Mouse (Mus musculus): Measurements from ENCODE around the gene Mrps17. TPM values are rescaled to one million over a fixed set of nuclear protein-coding genes. Genes with fewer than 3 reads are reported as not detected.
"Not testable (repeated sequence)": the region's sequence is repeated elsewhere in the genome, so short reads cannot be mapped to it uniquely, and the experiment has no call there.

Gene Mrps17
- total RNA-seq (2015) (156 and 202 TPM in 2 replicates), total RNA-seq (2017) (130 and 149 TPM in 2 replicates)

DNA sequence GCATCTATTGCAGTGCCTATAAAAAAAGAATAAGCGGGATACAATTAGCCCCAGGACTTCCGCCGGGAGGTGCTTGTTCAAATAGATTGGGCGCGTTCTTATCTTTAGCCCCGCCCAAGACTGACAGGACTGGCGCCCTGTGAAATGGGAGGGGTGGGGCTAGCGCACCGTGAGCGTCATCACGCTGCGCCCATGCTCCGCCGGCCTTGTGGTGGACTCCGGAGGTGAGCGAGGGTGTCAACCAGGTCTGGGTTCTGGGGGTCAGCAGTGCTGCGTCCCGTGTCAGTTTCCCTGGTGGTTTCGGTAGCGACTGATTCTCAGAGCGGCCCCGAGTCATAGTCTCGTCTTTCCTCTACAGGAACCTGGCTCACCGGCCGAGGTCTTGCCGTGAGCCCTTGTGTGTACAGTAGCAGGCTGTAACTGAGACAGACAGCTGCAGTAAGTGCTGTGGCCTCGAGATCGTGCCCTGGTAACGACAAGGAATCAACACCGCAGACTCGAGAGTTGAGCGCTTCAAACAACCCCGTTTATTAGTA lies at the start of gene Mrps17:
Mrps17 (plus strand) TSS at position 172 of the 536 bp plus-strand sequence.
- peak; percentile 99 for ATAC-seq (replicated peaks; ENCODE audit: poor library complexity)

DNA sequence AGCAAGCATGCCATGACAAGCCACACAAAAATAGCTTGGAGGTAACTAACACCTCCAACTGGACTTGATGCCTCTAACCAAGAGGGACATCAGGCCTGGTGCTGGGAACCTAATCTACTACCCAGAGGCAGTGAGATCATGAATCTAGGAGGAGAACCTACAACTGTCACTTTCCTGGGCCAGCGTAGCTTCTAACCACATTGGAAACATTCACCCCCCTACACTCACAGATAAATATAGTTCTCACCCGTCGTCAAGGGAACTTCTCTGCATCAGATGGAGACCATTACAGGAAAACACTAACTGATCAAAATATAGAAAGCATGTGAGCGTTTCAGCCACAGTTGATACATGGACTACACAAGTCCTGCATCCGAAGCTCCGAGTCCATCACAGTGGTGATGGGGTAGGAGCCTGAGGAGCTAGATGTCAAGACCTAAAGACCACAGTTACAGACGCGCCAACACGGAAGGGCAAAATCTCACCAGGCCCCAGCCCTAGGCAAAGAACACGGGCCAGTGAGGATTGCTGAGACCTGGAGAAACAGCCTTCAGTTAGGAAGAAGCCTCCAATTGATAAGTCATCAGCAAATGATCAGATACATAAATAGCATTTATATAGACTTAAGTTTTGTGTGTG lies 48.9 kb upstream of the Mrps17 start:
- ATAC-seq (replicated peaks; ENCODE audit: poor library complexity), result no peak

DNA sequence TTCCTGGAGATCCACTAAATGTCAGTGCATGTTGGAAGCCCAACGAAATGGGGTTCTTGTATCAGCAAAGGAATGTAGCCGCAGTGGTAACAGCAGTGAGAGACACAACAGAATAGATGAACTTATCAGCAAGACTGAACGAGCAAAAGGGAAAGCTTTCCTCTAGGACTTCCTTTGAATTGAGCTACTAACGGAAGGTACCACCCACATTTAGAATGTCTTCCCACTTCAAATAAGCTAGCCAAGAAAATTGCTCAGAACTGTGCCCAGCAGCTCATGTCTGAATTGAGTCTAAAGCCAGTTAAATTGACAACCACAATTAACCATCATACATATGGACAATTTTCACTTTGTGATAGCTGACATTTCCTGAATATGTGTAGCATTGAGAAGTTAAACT lies 47.4 kb upstream of the Mrps17 start:
- ATAC-seq (replicated peaks; ENCODE audit: poor library complexity), result no peak

DNA sequence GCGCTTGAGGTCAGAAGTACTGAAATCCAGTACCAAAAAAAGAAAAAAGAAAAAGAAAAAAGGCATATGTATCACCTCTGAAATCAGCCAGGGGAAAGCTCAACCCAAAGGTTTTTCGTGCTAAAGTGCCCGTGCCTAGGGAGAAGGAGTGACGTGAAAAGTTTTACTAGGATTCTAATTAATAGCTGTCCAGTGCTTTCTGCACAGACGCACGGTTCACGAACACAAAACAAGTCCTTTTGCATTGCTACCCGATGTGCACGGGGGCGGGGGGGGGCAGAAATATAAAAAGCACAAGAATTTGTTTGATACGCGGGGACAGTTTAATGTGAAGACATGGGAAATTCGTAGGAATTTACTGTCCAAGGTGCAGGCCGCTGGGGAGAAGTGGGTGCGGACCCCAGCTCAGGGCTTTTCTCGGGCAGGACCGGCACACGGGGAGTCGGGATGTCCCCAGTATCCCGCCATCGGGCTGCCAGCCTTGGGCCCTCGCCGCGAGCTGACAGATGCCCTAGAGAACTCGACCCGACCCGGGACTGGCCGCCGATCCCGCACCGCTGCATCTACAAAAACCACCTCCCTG lies 45.8 kb upstream of the Mrps17 start:
- no peak; the same call in 1 of the 2 replicates for ATAC-seq (replicated peaks; ENCODE audit: poor library complexity)

DNA sequence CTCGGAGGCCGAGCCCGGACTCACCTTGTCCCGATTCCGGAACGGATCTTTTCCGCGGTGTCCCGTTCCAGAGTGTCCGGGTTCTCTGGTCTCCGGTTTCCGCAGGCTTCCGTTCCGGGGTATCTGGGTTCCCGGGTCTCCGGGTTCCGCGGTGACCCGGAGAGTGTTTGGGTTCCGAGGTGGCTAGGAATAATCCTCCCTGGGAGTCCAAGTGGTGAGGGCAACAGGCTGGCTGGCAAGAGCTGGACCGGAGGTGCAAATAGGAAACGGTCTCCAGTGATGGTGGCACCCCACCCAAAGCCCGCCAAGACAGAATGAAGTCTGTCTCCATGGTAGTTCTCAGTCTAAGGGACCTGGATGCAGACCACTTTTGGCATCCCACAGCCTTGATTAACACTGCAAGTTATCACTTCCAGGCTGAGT lies 45.2 kb upstream of the Mrps17 start, which contains the start of gene Zfp11:
Zfp11 (minus strand) TSS at position 64 of the 423 bp plus-strand sequence.
- ATAC-seq (replicated peaks; ENCODE audit: poor library complexity), result peak; percentile 98

DNA sequence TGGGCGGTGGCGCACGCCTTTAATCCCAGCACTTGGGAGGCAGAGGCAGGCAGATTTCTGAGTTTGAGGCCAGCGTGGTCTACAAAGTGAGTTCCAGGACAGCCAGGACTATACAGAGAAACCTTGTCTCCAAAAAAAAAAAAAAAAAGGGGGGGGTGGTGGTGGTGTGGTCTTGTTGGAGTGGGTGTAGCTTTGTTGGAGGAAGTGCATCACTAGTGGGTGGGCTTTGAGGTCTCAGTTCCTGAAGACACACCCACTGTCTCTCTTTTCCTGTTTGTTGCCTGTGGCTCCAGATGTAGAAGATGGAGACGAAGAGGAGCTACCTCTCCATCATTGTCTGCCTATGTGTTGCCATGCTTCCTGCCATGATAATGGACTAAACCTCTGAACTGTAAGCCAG lies 30.2 kb upstream of the Mrps17 start:
- not testable (repeated sequence) for ATAC-seq (replicated peaks; ENCODE audit: poor library complexity)

DNA sequence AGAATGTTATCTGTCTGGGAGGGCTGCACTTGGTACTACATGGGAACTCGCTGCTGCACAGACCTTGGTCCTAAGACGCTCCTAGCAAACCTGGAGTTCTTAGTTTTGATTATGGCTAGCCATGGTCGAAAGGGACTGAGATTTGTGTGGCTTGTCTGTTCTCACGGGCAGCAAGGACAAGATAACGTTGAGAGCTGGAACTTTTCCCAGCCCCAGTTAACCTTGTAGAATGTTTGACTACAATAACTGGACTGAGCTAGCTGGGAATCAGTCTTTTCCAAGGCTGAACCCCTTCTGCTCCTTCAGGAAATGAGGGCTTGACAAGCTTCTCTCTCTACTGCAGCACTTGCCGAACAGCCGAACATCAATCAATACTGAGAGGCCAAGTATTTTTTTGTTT lies 27.7 kb upstream of the Mrps17 start:
- no peak for ATAC-seq (replicated peaks; ENCODE audit: poor library complexity)

DNA sequence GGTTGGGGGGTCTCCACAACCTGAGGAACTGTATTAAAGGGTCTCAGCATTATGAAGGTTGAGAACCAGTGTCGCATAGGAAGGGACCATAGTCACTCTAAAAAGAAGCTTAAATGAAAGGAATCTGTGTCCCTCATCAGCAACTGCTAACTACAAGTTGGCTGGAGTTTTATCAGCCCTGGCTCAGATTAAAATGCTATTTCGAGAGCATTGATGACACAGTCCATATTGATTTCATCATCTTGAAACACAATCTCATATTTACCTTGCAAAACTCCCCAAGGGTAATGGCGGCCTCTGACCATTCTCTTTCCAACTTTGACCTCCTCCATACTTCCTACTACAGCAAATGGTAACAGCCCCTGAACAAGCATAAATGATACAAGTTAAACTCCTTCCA lies 24.8 kb upstream of the Mrps17 start:
- ATAC-seq (replicated peaks; ENCODE audit: poor library complexity), result no peak

DNA sequence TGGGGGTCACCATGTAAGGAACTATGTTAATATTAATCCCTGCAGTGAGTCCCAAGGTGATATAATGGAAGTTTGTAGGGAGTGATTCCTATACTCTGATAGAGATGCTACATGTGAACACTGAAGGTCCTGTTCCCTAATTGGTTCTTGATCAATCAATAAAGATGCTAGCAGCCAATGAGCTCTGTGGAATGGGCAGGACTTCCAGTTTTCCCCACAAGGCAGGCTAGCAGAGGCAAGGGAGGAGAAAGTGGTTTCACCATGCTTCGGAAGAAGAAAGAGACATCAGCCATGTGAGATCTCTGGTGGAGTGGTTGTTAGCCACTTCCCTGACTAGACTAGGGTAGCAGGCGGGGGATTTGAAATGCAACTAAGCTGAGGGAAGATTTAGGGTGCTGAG lies 14.8 kb upstream of the Mrps17 start:
- 0 out of 2 replicates have a peak, but pooled peaks have one; percentile 19 for ATAC-seq (replicated peaks; ENCODE audit: poor library complexity)

DNA sequence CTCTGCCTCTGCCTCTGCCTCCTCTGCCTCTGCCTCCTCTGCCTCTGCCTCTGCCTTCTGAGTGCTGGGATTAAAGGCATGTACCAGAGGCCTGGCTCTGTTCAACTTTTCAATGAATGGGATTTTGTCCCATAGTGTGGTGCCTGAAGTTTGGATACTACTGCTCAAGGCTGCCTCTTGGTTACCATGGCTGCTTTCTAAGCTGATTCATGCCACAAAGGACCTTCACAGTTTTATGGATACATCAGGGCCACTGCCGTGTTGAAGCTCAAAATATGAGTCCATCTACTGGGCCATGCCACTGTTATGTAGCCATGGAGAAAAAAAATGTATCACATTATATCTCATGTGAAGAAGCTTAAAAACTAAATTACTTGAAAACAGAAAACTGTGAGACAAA lies 13.6 kb upstream of the Mrps17 start:
- no peak for ATAC-seq (replicated peaks; ENCODE audit: poor library complexity)

DNA sequence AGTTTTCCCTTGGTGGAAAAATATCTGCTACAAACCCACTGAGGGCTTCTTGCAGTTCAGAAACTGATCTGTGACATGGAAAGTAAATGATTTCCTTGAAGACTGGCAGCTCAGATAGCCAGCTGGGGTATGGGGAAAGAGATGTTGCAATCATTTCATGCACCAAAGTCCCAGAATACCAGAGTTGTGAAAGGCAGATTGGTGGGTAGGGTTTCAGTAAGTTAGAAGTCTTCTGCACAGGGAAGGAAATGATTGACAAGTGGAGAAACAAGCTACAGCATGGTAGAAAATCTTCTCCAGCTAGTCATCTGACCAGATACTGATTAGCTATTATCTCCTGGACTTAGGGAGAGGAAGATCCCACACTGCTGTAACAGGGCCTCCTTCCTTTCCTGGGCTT lies 11.9 kb upstream of the Mrps17 start:
- ATAC-seq (replicated peaks; ENCODE audit: poor library complexity), result peak; percentile 99

DNA sequence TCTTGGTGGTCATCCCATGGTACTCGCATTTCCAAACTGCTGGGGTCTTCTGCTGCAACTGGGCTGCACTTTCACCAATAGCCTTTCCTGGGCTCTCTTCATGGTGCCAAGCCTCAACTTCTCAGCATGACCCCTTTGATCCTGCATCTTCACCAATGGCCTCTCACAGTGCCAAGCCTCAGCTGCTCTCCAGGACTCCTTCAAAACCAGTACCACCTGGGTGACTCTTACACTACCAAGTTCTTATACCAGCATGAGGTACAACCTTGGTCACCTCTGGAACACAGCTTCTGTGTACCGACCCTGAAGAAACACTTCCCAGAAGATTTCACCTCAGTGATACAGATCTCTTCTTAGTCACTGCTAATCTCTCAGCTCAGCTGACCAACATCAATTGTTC lies 6.9 kb upstream of the Mrps17 start, which contains the start of gene Sept14:
Sept14 (minus strand) TSS at position 101 of the 400 bp plus-strand sequence.
- ATAC-seq (replicated peaks; ENCODE audit: poor library complexity), result no peak

DNA sequence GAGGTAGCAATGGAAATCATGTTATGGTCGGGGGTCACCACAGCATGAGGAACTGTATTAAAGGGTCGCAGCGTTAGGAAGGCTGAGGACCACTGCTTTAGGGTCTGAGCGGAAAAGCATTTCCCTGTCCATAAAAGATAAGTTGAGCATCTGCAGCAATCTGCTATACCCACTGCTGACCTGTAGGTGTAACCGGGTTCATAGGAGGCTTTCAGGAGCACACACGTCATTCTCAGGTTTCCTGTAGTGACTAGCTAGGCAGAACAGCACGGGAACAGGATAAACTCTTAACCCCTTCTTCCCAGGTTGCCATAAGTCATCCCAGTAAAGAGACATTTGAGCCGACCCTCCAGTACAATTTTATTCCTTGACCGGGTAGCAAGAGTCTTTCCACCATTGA lies 1.7 kb downstream of the Mrps17 start:
- ATAC-seq (replicated peaks; ENCODE audit: poor library complexity), result 0 out of 2 replicates have a peak, but pooled peaks have one; percentile 23

DNA sequence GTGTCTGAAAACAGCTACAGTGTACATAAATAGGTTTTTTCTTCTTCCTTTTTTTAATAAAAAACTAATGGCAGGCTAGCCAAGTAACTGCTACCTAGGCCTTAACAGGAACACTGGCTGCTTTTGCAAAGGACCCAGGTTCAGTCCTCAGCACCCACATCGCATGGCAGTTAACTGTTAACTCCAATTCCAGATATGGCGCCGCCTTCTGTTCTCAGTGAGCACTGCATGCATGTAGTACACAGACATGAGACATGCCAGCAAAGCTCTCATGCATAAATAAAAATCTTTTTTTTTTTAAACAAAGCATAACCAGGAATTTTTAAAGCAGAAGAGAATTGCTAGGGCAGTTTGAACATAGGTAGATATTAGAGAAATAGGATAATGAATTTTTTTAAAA lies 4.9 kb downstream of the Mrps17 start:
- no peak for ATAC-seq (replicated peaks; ENCODE audit: poor library complexity)

DNA sequence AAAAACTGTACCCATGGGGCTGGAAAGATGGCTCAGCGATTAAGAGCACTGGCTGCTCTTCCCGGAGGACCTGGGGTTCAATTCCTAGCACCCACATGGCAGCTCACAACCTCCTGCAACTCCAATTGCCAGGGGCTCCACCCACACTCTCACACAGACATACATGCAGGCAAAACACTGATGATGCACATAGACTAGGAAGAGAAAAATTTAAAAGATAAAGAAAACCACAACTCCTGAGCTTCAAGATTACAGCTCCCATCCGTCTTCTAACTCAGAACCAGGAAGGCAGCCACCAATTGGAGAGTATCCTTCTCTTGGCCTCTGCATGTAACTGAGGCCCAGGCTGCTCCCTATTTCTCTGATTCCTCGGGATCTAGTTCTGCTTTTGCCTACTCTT lies 9.0 kb downstream of the Mrps17 start:
- peak; percentile 56 for ATAC-seq (replicated peaks; ENCODE audit: poor library complexity)

DNA sequence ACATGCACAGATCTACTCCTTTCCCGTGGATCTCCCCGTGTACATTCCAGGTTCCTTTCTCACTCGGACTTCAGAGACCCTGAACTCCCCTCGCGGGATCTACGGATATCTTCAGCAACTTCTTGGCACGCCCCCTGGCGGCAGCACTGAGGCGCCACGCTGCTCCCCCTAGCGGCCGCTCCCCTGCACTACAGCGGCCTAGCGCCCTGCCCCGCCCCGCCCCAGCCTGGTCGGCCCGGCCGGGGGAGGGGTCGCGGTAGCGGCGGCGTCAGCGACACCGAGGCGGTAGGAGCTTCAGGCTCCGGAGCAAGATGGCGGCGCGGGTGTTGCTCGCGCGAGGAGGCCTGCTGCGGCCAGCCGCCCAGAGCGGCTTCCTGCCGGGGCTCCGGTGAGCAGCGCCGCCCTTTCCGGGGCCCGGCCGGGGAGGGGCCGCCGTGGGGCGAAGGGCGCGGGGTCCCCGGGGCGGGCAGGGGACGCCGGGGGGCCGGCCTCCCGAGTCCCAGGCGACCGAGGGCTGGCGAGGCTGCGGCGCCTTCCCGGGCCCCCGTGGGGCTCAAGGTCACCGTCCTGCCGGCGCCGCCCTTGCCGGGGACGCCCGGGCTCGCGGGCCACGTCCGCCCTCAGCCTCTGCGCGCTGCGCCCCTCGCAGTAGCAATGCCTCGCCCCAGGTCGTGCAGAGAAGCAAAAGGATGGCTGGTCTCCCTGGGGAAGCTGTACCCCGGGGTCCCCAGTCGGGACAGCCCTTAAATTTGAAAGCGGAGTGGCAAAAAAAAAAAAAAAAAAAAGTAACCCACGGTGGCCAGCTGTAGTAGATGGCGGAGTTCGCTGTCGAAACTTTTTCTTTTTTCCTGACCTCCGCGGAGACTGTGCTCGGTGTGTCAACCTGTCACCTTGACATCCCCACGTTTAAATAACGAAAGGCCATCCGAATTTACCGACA lies 9.8 kb downstream of the Mrps17 start, which contains the start of gene Nipsnap2:
Nipsnap2 (plus strand) TSS at position 230 of the 940 bp plus-strand sequence.
- ATAC-seq (replicated peaks; ENCODE audit: poor library complexity), result peak; percentile 82

DNA sequence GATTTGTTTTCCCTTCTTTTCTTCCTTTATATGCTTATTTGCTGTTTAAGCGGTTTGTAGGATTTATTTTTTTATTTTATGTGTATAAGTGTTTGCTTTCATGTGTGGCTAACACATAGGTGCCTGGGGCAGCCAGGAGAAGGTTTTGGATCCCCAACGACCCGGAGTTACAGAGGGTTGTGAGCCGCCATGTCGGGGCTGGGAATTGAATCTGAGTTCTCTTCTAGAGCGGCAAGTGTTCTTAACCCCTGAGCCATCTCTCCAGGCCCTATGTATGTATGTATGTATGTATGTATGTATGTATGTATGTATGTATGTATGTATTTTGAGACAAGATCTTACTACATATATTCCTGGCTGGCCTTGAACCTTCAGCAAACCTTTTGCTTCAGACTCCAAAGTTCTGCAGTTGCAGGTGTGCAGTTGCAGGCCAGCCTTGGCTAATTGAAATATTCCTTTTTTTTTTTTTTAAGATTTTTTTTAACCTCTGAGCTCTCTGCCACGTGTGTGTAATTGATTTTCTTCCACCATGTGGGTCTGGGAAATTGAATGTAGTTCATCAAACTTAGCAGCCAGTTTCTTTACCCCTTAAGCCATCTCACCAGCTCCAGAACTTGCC lies 10.6 kb downstream of the Mrps17 start:
- no peak for ATAC-seq (replicated peaks; ENCODE audit: poor library complexity)

DNA sequence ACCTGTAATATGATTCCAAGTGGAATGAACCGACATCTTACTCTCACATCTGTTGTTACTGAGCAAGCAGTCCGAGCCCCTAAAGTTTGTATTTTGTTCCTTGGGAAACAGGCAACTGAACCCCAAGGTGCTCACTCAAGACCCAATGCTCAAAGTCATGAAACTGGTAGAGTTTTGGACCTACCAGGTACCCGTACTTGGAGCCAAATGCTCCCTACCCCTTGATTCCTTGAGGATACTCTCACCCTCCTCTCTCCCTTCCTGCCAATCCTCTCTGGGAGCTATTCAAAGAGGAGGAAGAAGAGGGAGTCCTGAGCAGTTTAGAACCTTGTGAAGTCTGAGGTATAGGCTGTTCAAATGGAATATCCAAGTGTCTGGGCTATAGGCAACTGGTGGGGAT lies 11.5 kb downstream of the Mrps17 start:
- no peak for ATAC-seq (replicated peaks; ENCODE audit: poor library complexity)

DNA sequence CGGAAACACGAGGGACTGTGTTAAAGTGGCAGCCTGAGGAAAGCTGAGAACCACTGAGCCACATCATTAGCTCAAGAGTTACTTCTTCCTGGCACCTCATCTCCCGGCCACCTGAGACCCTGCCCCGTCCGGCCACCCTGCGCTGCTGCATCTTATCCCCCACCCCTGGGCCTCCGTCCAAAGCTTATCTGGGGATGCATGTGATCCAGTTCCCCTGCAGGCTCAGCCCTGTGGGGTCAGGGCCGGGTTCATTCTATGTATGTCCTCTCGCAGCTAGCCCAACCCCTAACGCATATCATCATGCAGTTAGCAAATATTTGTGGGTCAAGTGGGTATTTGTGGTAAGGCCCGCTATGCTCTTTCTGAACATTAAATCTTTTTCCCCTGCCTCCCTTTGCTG lies 14.0 kb downstream of the Mrps17 start:
- ATAC-seq (replicated peaks; ENCODE audit: poor library complexity), result peak; percentile 8; the same call in 1 of the 2 replicates

DNA sequence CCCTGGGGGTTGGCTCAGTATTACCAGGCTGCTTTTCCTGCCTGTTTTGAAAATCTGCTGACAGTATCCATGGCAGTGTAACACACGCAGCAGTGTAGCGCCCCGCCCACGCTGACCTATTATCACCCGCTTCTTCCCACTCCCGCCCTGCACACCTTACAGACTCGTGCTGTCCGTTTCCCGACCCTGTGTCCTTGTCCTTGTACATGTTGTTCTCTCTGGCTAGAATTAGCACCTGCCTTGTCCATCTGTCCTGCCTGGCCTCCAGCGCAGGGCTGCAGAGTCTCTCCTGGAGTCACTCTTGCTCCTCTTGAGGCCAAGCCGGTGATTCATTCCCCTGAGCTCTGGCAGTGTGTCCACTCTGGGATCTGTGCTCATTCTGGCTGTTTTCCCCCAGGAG lies 15.0 kb downstream of the Mrps17 start:
- ATAC-seq (replicated peaks; ENCODE audit: poor library complexity), result peak; percentile 68

DNA sequence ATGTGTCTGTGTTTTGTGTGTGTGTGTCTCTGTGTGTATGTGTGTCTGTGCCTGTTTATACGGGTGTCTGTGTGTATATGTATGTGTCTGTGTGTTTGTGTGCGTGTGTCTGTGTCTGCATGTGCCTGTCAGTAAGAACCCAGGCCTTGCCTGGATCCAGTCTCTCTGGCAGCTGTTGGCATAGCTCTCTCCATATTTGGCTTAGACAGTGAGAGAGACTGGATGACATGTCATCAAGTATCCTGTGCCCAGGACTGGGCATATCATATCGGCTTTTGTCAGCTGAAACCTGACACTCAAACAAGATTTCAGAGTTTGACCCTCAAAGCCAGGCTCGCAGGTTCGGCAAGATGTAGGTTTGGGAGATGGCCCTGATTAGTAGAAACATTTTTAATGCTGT lies 15.7 kb downstream of the Mrps17 start:
- no peak for ATAC-seq (replicated peaks; ENCODE audit: poor library complexity)

Data from megakaryocyte progenitor cell, adult 5-6 weeks (primary cell).